Mouse (Mus musculus) midbrain, embryonic 11.5 days (tissue): ENCODE results near the gene Tgm2. TPM values are rescaled to one million over a fixed set of nuclear protein-coding genes. Genes with fewer than 3 reads are reported as not detected.

ENCODE experiments used
- ATAC-seq: fragments of 200-750 bp; cut with Nextera tagmentation; 2 replicates; pipeline ENCODE4 v1.8.0; 2017; ENCODE audit warnings: moderate TSS enrichment, moderate library complexity; ENCODE audit not compliant: low FRiP score
- DNase-seq: peaks from one replicate; pipeline ENCODE4 v3.0.0; 2015; ENCODE audit warnings: low spot score; ENCODE audit errors: missing footprints
- H3K27ac ChIP-seq: fragments of 300-500 bp; sonication (generic); 2 replicates; pipeline ENCODE4 v1.5.1; 2014; ENCODE audit warnings: low read depth, low read length
- H3K27me3 ChIP-seq: fragments of 300-500 bp; sonication (generic); 2 replicates; pipeline ENCODE4 v1.6.1; 2014; ENCODE audit warnings: mild to moderate bottlenecking, low read length, moderate library complexity, mixed read lengths; ENCODE audit not compliant: control insufficient read depth, insufficient read depth
- H3K36me3 ChIP-seq: fragments of 300-500 bp; sonication (generic); 2 replicates; pipeline ENCODE4 v1.6.1; 2014; ENCODE audit warnings: mild to moderate bottlenecking, low read length, moderate library complexity, mixed read lengths; ENCODE audit not compliant: control insufficient read depth, insufficient read depth
- H3K4me1 ChIP-seq: fragments of 300-500 bp; sonication (generic); 2 replicates; pipeline ENCODE4 v1.6.1; 2014; ENCODE audit warnings: low read length; ENCODE audit not compliant: control insufficient read depth, insufficient read depth
- H3K4me2 ChIP-seq: fragments of 300-500 bp; sonication (generic); 2 replicates; pipeline ENCODE4 v1.6.1; 2014; ENCODE audit warnings: mild to moderate bottlenecking, moderate library complexity
- H3K4me3 ChIP-seq: fragments of 300-500 bp; sonication (generic); 2 replicates; pipeline ENCODE4 v1.5.1; 2014; ENCODE audit warnings: low read depth, low read length
- H3K9ac ChIP-seq: fragments of 300-500 bp; sonication (generic); 2 replicates; pipeline ENCODE4 v1.6.1; 2014; ENCODE audit warnings: low read length
- H3K9me3 ChIP-seq: fragments of 300-500 bp; sonication (generic); 2 replicates; pipeline ENCODE4 v1.6.1; 2016; ENCODE audit warnings: low read length; ENCODE audit not compliant: control insufficient read depth
- WGBS: fragments of 180-500 bp; shearing (Covaris S2); extraction: QIAGEN DNeasy Blood & Tissue Kit; methylation state at CpG from one replicate; pipeline ENCODE4 v1.1.7; 2014; 5-methylcytosine and 5-hydroxymethylcytosine counted together
- polyA plus RNA-seq: library from polyadenylated mRNA; unstranded; fragments of >200 nt; fragmentation: Nextera tagmentation; extraction: Ambion mirVana; gene quantifications from 2 replicates; pipeline ENCODE4 v1.2.1, GENCODE M21; 2014

Gene Tgm2
- polyA plus RNA-seq, 1 experiment from 2014 or later, result 5.8 TPM

DNA sequence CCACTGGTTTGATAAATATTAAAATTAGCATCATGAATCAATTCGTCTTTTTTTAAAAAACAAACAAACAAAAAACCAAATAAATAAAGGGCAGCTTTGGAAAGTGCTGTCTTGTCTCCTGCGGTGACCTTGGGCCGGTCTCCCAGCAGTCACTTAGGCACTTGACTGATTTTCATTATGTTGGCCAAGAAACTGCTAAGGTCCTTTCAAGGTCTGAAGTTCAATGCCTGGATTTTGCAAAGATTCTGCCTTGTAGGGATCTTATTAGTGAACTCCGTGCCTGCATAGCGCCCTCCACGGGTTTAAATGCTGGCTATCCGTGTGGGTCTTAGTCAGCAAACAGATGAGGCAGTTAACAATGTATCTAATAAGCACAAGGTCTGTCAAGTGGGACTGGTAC lies 67.3 kb downstream of the Tgm2 start:
- Histone ChIP-seq H3K4me1 (no peaks in the 10 kb centered on the region), H3K27ac (no peak overlapping the region), H3K4me2 (no peak overlapping the region), H3K4me3 (no peak overlapping the region), H3K27me3 (no peaks in the 10 kb centered on the region), H3K9me3 (no peaks in the 10 kb centered on the region), H3K9ac (no peak overlapping the region), H3K36me3 (peaks cover 11% of the 10 kb centered on the region)
- WGBS, result 79% methylated on average over 7 of the region's 7 CpGs
- ATAC-seq, result no peak
- DNase-seq, result no peak

DNA sequence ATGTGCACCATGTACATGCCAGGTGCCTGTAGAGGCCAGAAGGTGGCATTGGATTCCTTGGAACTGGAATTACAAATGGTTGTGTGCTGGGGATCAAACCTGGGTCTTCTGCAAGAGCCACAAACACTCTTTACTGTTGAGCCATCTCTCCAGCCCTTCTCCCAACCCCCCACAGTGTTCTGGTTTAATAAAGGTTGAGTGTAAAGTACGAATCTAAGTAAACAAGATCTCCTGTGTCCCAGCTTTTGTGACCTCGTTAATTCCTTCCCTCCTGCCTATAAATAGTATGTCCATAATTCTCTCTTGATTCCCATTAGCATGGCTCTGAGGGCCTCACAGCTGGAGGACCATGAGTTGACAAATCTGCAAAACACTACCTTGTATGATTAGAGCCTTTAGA lies 68.3 kb downstream of the Tgm2 start:
- Histone ChIP-seq H3K9ac (no peak overlapping the region), H3K27me3 (no peaks in the 10 kb centered on the region), H3K36me3 (peaks cover 12% of the 10 kb centered on the region), H3K27ac (no peak overlapping the region), H3K4me2 (no peak overlapping the region), H3K4me3 (no peak overlapping the region), H3K9me3 (no peaks in the 10 kb centered on the region), H3K4me1 (no peaks in the 10 kb centered on the region)
- ATAC-seq (no peak), DNase-seq (no peak)
- WGBS, result 85% methylated on average over 2 of the region's 2 CpGs

DNA sequence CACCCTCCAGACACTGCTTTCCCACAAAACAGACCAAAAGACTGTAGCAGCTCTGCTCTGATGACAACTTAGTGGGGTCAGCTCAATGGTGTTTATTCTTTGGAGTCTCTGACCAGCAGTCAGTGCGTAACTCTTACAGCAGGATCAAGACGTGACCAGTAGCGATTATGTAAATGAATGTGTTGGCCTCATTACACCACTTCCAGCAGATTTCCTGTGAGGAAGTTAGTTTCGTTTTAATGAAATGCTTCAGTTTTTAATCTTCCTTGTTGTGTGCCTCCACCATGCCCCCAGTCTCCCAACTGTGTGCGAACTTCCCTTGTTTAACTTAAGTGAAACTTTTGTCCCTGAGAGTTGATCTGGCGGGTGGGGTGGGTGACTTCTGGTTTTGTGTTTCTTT lies 69.5 kb downstream of the Tgm2 start:
- Histone ChIP-seq H3K9ac (no peak overlapping the region), H3K27ac (no peak overlapping the region), H3K4me1 (no peaks in the 10 kb centered on the region), H3K9me3 (no peaks in the 10 kb centered on the region), H3K27me3 (no peaks in the 10 kb centered on the region), H3K36me3 (peaks cover 17% of the 10 kb centered on the region), H3K4me2 (no peak overlapping the region), H3K4me3 (no peak overlapping the region)
- DNase-seq (no peak), ATAC-seq (no peak)
- WGBS, result 91% methylated on average over 6 of the region's 6 CpGs

DNA sequence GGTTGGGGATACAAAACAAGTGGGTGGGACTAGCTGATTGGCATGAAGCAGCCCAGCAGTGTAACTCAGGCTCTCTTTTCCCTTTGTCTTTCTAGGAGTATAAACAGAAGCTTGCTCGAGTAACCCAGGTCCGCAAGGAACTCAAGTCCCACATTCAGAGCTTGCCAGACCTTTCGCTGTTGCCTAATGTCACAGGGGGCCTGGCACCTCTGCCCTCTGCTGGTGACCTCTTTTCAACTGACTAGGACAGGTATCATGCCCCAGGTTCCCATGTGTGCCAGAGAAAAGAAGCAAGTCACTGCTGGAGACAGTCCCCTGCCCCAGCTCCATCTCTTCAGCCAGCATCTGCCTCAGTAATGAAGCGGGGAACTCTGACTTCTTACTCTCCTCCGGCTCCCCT lies 71.4 kb downstream of the Tgm2 start:
- DNase-seq, result no peak

DNA sequence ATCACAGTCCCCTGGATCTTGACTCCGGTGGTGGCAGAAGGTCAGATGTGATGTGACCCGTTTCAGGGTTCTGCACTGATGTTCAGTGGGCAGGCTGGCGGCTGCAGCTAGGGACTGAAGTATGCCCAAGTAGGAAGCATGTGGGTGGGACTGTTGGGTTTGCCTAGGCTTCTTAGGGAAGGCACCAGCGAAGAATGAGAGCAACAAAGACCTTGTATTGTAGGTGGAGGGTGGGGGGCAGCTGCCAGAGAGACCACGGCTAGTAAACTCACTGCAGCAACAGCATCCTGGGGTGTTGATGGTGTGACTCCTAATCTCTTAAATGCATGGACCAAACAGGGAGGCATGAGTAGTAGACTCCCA lies 74.6 kb downstream of the Tgm2 start:
- H3K9me3 ChIP-seq, result no peaks in the 10 kb centered on the region
- DNase-seq (no peak), ATAC-seq (no peak)
- WGBS, result 84% methylated on average over 5 of the region's 5 CpGs
- H3K36me3 ChIP-seq, result peaks cover 24% of the 10 kb centered on the region
- H3K4me1 ChIP-seq, result no peaks in the 10 kb centered on the region
- no peak overlapping the region for H3K27ac ChIP-seq
- H3K4me2 ChIP-seq, result no peak overlapping the region
- no peak overlapping the region for H3K9ac ChIP-seq
- no peaks in the 10 kb centered on the region for H3K27me3 ChIP-seq
- H3K4me3 ChIP-seq, result no peak overlapping the region

More for the DNA sequence above, 71.4 kb downstream of the Tgm2 start:
- Histone ChIP-seq H3K4me1 (no peaks in the 10 kb centered on the region), H3K4me3 (no peak overlapping the region), H3K27me3 (no peaks in the 10 kb centered on the region), H3K9me3 (no peaks in the 10 kb centered on the region), H3K9ac (no peak overlapping the region), H3K27ac (no peak overlapping the region), H3K4me2 (no peak overlapping the region), H3K36me3 (peaks cover 23% of the 10 kb centered on the region)
- ATAC-seq, result no peak
- 92% methylated on average over 5 of the region's 5 CpGs for WGBS

DNA sequence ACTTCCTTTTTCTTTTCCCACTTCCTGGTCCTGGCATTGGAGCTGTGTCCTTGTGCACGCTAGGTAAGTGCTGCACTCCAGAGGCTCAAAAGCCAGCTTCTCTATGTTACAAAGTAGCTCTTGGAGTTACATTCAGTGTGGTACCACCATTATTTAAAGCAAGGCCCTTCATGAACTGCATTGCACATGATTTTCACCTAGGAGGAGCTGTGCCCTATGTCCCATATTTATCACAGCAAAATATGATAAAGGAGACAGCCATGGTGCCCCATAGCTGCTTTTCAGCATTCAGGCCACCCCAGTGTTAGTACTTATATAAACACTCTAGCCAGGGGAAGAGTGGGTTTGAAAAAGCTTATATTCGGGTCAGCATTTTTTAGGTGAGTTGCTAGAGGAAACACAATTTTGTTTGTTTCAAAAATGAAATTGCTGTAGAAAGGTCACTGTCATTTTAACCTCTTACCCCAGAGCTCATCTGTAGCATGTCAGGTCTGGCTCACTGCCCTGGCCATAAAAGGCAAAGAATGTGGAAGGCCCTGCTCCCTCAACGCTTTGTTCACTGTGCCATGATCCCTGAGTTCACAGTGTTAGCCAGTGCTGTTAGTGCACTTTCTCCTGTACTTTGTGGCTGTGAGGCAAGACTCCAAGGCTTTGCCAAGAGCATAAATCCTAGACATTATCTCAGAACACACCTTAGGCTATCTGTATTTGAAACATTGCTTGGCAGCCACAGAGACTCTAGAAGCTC lies 75.2 kb downstream of the Tgm2 start:
- H3K27me3 ChIP-seq, result no peaks in the 10 kb centered on the region
- H3K4me2 ChIP-seq, result no peak overlapping the region
- no peaks in the 10 kb centered on the region for H3K9me3 ChIP-seq
- H3K4me3 ChIP-seq, result no peak overlapping the region
- WGBS, result 91% methylated on average over 3 of the region's 3 CpGs
- ATAC-seq (no peak), DNase-seq (no peak)
- peaks cover 22% of the 10 kb centered on the region for H3K36me3 ChIP-seq
- no peaks in the 10 kb centered on the region for H3K4me1 ChIP-seq
- no peak overlapping the region for H3K9ac ChIP-seq
- no peak overlapping the region for H3K27ac ChIP-seq

DNA sequence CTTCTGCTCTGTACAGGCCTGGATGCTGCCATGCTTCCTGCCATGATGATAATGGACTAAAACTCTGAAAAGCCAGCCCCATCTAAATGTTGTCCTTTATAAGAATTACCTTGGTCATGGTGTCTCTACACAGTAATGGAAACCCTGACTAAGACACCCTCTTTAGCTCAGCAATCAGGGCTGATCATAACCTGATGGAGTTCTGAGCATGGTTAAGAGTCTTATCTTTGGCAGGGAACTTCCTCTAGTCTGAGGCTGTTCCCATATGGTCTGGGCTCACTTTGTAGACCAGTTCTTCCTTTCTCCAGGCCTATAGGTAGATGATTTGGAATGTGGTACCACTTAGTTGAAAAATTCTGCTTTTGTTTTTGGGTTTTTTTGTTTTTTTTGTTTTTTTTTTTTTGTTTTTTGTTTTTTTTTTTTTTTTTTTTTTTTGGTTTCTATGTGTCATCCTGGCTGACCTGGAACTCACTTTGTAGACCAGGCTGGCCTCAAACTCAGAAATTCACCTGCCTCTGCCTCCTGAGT lies 77.7 kb downstream of the Tgm2 start:
- no peak overlapping the region for H3K4me2 ChIP-seq
- H3K9me3 ChIP-seq, result no peaks in the 10 kb centered on the region
- no peak overlapping the region for H3K9ac ChIP-seq
- ATAC-seq (no peak), DNase-seq (no peak)
- H3K27ac ChIP-seq, result no peak overlapping the region
- H3K36me3 ChIP-seq, result peaks cover 17% of the 10 kb centered on the region
- no peaks in the 10 kb centered on the region for H3K4me1 ChIP-seq
- H3K27me3 ChIP-seq, result no peaks in the 10 kb centered on the region
- no peak overlapping the region for H3K4me3 ChIP-seq

DNA sequence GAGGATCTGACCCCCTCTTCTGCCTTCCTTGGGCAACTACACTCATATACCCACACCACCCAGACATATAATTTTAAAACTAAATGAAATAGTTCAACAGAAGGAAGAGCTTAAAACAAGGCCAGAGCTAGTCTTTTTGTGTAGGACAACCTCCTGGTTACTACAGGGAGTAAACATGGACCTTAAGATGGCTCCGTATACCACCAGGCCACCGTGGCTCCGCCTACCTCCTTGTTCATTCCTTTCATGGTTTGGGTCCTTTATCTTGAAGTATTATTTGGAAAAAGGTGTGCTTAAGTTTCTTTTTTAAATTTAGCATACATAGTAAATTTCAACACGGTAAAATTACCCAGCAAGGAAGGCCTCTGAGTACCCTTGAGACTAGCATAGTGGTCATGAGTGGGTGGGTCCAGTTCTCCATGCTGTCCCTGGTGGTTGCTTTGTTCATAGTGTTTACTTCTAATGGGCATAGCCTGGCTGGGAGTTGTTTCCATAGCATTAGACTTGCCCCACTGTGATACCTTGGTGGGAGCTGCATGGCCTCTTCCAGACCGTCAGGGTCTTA lies 78.9 kb downstream of the Tgm2 start:
- ATAC-seq, result no peak
- no peak overlapping the region for H3K4me2 ChIP-seq
- WGBS, result 94% methylated on average over 5 of the region's 5 CpGs
- no peak overlapping the region for H3K27ac ChIP-seq
- no peak for DNase-seq
- no peaks in the 10 kb centered on the region for H3K4me1 ChIP-seq
- H3K9ac ChIP-seq, result no peak overlapping the region
- no peaks in the 10 kb centered on the region for H3K9me3 ChIP-seq
- no peak overlapping the region for H3K4me3 ChIP-seq
- peaks cover 15% of the 10 kb centered on the region; the same call in 1 of the 2 replicates for H3K36me3 ChIP-seq
- H3K27me3 ChIP-seq, result no peaks in the 10 kb centered on the region

DNA sequence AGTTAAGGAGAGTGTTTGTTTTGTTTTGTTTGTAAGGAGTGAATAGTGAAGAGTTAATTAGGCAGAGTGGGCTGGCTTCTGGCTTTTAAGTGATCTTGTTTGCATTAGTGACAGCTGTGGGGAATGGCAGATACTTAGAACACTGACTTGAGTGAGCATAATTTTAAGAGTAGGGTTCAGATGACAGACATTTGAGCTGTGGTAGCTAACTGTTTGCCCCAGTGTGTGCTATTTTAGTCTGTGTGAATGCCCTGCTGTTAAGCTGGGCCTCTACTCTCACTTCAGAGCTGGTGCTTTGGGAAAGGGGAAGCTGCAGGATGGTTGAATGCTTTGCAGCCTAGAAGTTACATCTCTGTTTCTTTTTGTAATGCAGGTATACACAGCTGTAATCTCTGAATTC lies 79.8 kb downstream of the Tgm2 start:
- H3K4me2 ChIP-seq, result no peak overlapping the region
- H3K9ac ChIP-seq, result no peak overlapping the region
- H3K27ac ChIP-seq, result no peak overlapping the region
- H3K36me3 ChIP-seq, result peaks cover 10% of the 10 kb centered on the region; the same call in 1 of the 2 replicates
- H3K27me3 ChIP-seq, result no peaks in the 10 kb centered on the region
- H3K4me3 ChIP-seq, result no peak overlapping the region
- ATAC-seq (no peak), DNase-seq (no peak)
- H3K4me1 ChIP-seq, result no peaks in the 10 kb centered on the region
- H3K9me3 ChIP-seq, result no peaks in the 10 kb centered on the region
